In genomic region chr4:96718977-96719966, GRCm38 (mm10) we compare ENCODE assay signal across 9 mouse cellular contexts. TPM values are rescaled to one million over a fixed set of nuclear protein-coding genes. Genes with fewer than 3 reads are reported as not detected.
DNase-seq lines count a peak whose midpoint lies in the region; ATAC-seq lines count a peak whose summit lies in the region.
"Had no signal": no experiment of that assay in that cellular context is flagged by ENCODE, and none has a peak within 500 bp of the region (broad histone marks: within the 10 kb centered on the region; RNA-seq: fewer than 3 reads in every experiment).

No protein-coding gene starts in this region.

- 29% methylated on average over 4 of the region's 4 CpGs for WGBS in hindbrain, embryonic 10.5 days

- no peaks in the 10 kb centered on the region for H3K36me3 ChIP-seq in hindbrain, embryonic 10.5 days

- peak overlapping the region; percentile 81 for H3K27ac ChIP-seq in hindbrain, embryonic 10.5 days

- H3K4me3 ChIP-seq in hindbrain, embryonic 10.5 days: no peak overlapping the region

- ATAC-seq in CD4-positive, CD25-positive, alpha-beta regulatory T cell, adult 4 months: no peak
- no peak for ATAC-seq in erythroid progenitor cell, adult 5-6 weeks (replicated peaks; ENCODE audit: low FRiP score, poor library complexity, severe bottlenecking)

- intact Hi-C loops in heart, postnatal 14 days (cut with DNase I): no loop called here
- intact Hi-C loops in left cerebral cortex, postnatal 4 days (cut with DNase I): no loop called here

- no peaks in the 10 kb centered on the region for H3K9me3 ChIP-seq in hindbrain, embryonic 10.5 days

- H3K4me1 ChIP-seq in hindbrain, embryonic 10.5 days (replicated peaks): peaks cover 12% of the 10 kb centered on the region

- DNase-seq in heart, adult 11 months: peak; percentile 72
- DNase-seq in heart, postnatal 14 days: no peak
- DNase-seq in hindbrain, embryonic 10.5 days (ENCODE audit: low spot score): peak; percentile 58
- peak; percentile 65 for DNase-seq in left cerebral cortex, postnatal 4 days
- DNase-seq in right cerebral cortex, postnatal 25 days: peak; percentile 38
- DNase-seq in urinary bladder, postnatal 10 days (ENCODE audit: low spot score): no peak

- H3K27me3 ChIP-seq in hindbrain, embryonic 10.5 days (ENCODE audit: insufficient read depth, poor library complexity, severe bottlenecking): no peaks in the 10 kb centered on the region
- H3K27me3 ChIP-seq: CH12.LX had no signal

RNA-seq across cellular contexts. Expression of gene Cyp2j5, which starts 55.3 kb away (rescaled TPM):
- not detected for total RNA-seq in heart, postnatal 14 days (2021)
- not detected in 2 replicates for polyA plus RNA-seq in hindbrain, embryonic 10.5 days (2016; fragmentation: Nextera tagmentation; extraction: Ambion mirVana)
- not detected for total RNA-seq in left cerebral cortex, postnatal 4 days (2021)
- polyA plus RNA-seq in CD4-positive, CD25-positive, alpha-beta regulatory T cell, adult 4 months (2017; shearing (Covaris generic)): not detected
- total RNA-seq in erythroid progenitor cell, adult 5-6 weeks (2015; ENCODE audit: low replicate concordance): not detected in 2 replicates
- total RNA-seq in erythroid progenitor cell, adult 5-6 weeks (2017; ENCODE audit: low replicate concordance): not detected in 2 replicates
- total RNA-seq: CH12.LX had no signal

Comparison
In these comparisons a context has a peak if more than half of its experiments do, and no peak if none do; other contexts are left out.
1. DNase-seq: peak in heart, adult 11 months (single experiment), hindbrain, embryonic 10.5 days (single experiment), left cerebral cortex, postnatal 4 days (single experiment) and right cerebral cortex, postnatal 25 days (single experiment); none in heart, postnatal 14 days (0 of 2) and urinary bladder, postnatal 10 days (single experiment).